Mouse (Mus musculus): ENCODE data around the gene Zfp429. TPM values are rescaled to one million over a fixed set of nuclear protein-coding genes. Genes with fewer than 3 reads are reported as not detected.
"Not testable (repeated sequence)": the region's sequence is repeated elsewhere in the genome, so short reads cannot be mapped to it uniquely, and the experiment has no call there.

Zfp429 gene
- polyA plus RNA-seq, 1 experiment from 2014 or later = 2.9 TPM

GRCm38 (mm10) chr13:67375050-67375911 is 24.3 kb downstream of the Zfp429 start, which contains the start of the genes Gm28041 and Zfp456:
TSS of gene Gm28041 (minus strand) at chr13:67375733.
TSS of gene Zfp456 (minus strand) at chr13:67375810.
- peak; percentile 78; the same call in 1 of the 2 replicates for ATAC-seq (ENCODE audit: extremely low read depth, insufficient number of reproducible peaks, low FRiP score, low TSS enrichment)
- H3K9me3 ChIP-seq; H3K4me1 ChIP-seq; H3K27me3 ChIP-seq (replicated peaks); H3K36me3 ChIP-seq; H3K27ac ChIP-seq (replicated peaks): not testable (repeated sequence)
- peak within 1 kb of the TSS; percentile 70 for H3K9ac ChIP-seq
- 13% methylated on average over 15 of the region's 15 CpGs for WGBS
- peak within 1 kb of the TSS; percentile 58 for H3K4me3 ChIP-seq
- peak within 1 kb of the TSS; percentile 68 for H3K4me2 ChIP-seq

DNA sequence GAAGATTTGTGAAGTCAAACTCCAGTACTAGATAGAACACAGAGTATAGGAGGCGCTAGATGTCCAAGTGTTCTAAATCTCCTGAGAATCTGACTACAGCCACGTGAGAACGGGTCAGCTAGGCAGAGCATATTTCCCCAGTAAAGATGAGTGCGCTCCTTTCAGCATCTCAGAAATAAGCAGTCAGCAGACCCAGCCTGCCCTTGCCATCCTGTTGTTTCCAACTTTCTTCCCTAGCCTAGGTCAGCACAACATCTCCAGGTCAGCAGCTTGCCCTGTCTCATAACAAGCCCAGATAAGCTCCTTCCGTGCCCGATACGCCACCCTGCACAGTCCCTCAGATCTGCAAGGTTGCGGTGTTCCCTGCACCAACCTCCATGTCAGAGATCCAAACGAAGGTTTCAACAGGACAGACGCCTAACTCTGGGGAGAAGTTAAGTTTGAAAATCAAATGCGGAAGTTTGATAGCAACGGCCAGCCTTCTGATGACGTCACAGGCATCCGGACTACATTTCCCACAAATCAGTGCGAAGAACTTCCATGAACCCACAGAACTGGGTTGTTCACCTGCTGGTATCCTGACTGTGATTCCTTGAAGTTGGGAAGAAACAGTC is 39.4 kb downstream of the Zfp429 start, which contains the start of the genes Gm28044 and Zfp953:
Gene Gm28044 (minus strand): TSS at position 406 of the 614 bp plus-strand sequence.
Gene Zfp953 (minus strand): TSS at position 475 of the 614 bp plus-strand sequence.
- peak within 1 kb of the TSS; percentile 71 for H3K4me3 ChIP-seq
- peaks cover 13% of the 10 kb centered on the region for H3K4me1 ChIP-seq
- H3K9me3 ChIP-seq = no peaks in the 10 kb centered on the region
- peak within 1 kb of the TSS; percentile 72 for H3K4me2 ChIP-seq
- H3K36me3 ChIP-seq = no peaks in the 10 kb centered on the region
- peak; percentile 76 for ATAC-seq (ENCODE audit: extremely low read depth, insufficient number of reproducible peaks, low FRiP score, low TSS enrichment)
- WGBS = under 1% methylated on average over 15 of the region's 15 CpGs
- peak within 1 kb of the TSS; percentile 55; the same call in 1 of the 2 replicates for H3K27ac ChIP-seq (replicated peaks)
- H3K27me3 ChIP-seq (replicated peaks) = no peaks in the 10 kb centered on the region
- peak within 1 kb of the TSS; percentile 84 for H3K9ac ChIP-seq

DNA sequence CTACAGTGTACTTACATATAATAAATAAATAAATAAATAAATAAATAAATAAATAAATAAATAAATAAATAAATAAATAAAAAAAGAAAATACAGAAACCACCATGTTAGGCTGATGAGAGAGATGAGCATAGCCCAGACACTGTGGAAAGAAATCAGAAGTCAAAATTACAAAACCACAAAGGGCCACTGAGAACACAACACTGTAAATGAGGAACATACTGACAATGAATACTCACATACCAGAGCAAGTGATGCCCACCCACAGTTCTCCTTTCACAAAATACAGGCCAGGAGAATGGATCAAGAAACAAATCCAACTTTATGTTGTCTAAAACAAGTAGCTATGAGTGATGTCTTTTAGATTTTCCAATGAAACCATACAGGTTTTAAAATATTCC is 47.8 kb downstream of the Zfp429 start:
- H3K4me2 ChIP-seq = no peak overlapping the region
- no peak overlapping the region for H3K4me3 ChIP-seq
- ATAC-seq (ENCODE audit: extremely low read depth, insufficient number of reproducible peaks, low FRiP score, low TSS enrichment) = no peak
- no peaks in the 10 kb centered on the region for H3K27me3 ChIP-seq (replicated peaks)
- peaks cover under 1% of the 10 kb centered on the region; the same call in 1 of the 2 replicates for H3K36me3 ChIP-seq
- no peak overlapping the region for H3K9ac ChIP-seq
- no peaks in the 10 kb centered on the region for H3K4me1 ChIP-seq
- no peaks in the 10 kb centered on the region for H3K9me3 ChIP-seq
- H3K27ac ChIP-seq (replicated peaks) = no peak overlapping the region

DNA sequence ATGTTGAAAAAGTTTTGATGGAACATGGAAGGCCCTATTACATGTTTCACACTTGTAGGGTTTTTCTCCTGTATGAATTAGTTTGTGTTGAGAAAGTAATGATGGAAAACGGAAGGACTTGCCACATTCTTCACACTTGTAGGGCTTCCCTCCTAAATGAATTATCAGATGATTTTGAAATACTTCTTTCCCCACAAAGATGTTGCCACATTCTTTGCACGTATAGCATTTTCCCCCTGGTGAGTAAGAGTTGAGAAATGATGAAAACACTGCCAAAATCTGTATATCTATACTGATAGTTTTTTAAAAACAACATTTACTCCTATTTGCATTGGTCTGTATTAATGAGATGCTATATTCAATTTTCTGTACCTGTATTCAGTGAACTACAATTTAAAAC is 56.2 kb downstream of the Zfp429 start:
- ATAC-seq (ENCODE audit: extremely low read depth, insufficient number of reproducible peaks, low FRiP score, low TSS enrichment) = no peak
- H3K36me3 ChIP-seq = peaks cover 53% of the 10 kb centered on the region
- H3K4me2 ChIP-seq = no peak overlapping the region
- H3K4me3 ChIP-seq = no peak overlapping the region
- H3K27ac ChIP-seq (replicated peaks) = no peak overlapping the region
- WGBS = 82% methylated on average over 2 of the region's 2 CpGs
- no peaks in the 10 kb centered on the region for H3K4me1 ChIP-seq
- no peaks in the 10 kb centered on the region for H3K9me3 ChIP-seq
- no peak overlapping the region for H3K9ac ChIP-seq
- no peaks in the 10 kb centered on the region for H3K27me3 ChIP-seq (replicated peaks)

Other genes starting within 250 kb of the Zfp429 start
- 4.6 and 6.1 TPM in 2 replicates for gene Rsl1, start 226.6 kb downstream of the Zfp429 start, polyA plus RNA-seq (2015; fragmentation: Nextera tagmentation; extraction: Ambion mirVana)
- 0.94 and 1.2 TPM in 2 replicates for gene Zfp455, start 205.3 kb downstream of the Zfp429 start, polyA plus RNA-seq (2015; fragmentation: Nextera tagmentation; extraction: Ambion mirVana)
- gene Zfp458, start 121.4 kb downstream of the Zfp429 start, polyA plus RNA-seq (2015; fragmentation: Nextera tagmentation; extraction: Ambion mirVana) = 0.84 and 1.4 TPM in 2 replicates
- gene Zfp457, start 93.3 kb downstream of the Zfp429 start, polyA plus RNA-seq (2015; fragmentation: Nextera tagmentation; extraction: Ambion mirVana) = 0.74 and 1.2 TPM in 2 replicates
- 1.6 TPM in 2 replicates for gene Zfp595, start 67.2 kb downstream of the Zfp429 start, polyA plus RNA-seq (2015; fragmentation: Nextera tagmentation; extraction: Ambion mirVana)
- 0.39 and 0.49 TPM in 2 replicates for gene Gm28044, start 39.3 kb downstream of the Zfp429 start, polyA plus RNA-seq (2015; fragmentation: Nextera tagmentation; extraction: Ambion mirVana)
- gene Zfp953, start 39.2 kb downstream of the Zfp429 start, polyA plus RNA-seq (2015; fragmentation: Nextera tagmentation; extraction: Ambion mirVana) = 0.56 and 0.69 TPM in 2 replicates
- 0.45 and 0.62 TPM in 2 replicates for gene Gm28041, start 24.1 kb downstream of the Zfp429 start, polyA plus RNA-seq (2015; fragmentation: Nextera tagmentation; extraction: Ambion mirVana)
- gene Zfp456, start 24.0 kb downstream of the Zfp429 start, polyA plus RNA-seq (2015; fragmentation: Nextera tagmentation; extraction: Ambion mirVana) = 1.0 and 1.2 TPM in 2 replicates
- 0.28 and 0.31 TPM in 2 replicates for gene Zfp459, start 21.6 kb upstream of the Zfp429 start, polyA plus RNA-seq (2015; fragmentation: Nextera tagmentation; extraction: Ambion mirVana)
- gene Zfp874a, start 51.8 kb upstream of the Zfp429 start, polyA plus RNA-seq (2015; fragmentation: Nextera tagmentation; extraction: Ambion mirVana) = 4.5 and 4.9 TPM in 2 replicates
- gene Zfp874b, start 84.4 kb upstream of the Zfp429 start, polyA plus RNA-seq (2015; fragmentation: Nextera tagmentation; extraction: Ambion mirVana) = 1.8 and 2.4 TPM in 2 replicates
- gene Zfp58, start 100.7 kb upstream of the Zfp429 start, polyA plus RNA-seq (2015; fragmentation: Nextera tagmentation; extraction: Ambion mirVana) = 8.1 and 8.6 TPM in 2 replicates
- gene Gm26965, start 126.3 kb upstream of the Zfp429 start, polyA plus RNA-seq (2015; fragmentation: Nextera tagmentation; extraction: Ambion mirVana) = not detected in 2 replicates
- gene Zfp87, start 126.4 kb upstream of the Zfp429 start, polyA plus RNA-seq (2015; fragmentation: Nextera tagmentation; extraction: Ambion mirVana) = 13.3 and 15.4 TPM in 2 replicates
- gene Zfp748, start 154.0 kb upstream of the Zfp429 start, polyA plus RNA-seq (2015; fragmentation: Nextera tagmentation; extraction: Ambion mirVana) = 5.7 and 7.3 TPM in 2 replicates
- 2.1 and 2.3 TPM in 2 replicates for gene Zfp729b, start 209.9 kb upstream of the Zfp429 start, polyA plus RNA-seq (2015; fragmentation: Nextera tagmentation; extraction: Ambion mirVana)
- gene Gm49345, start 237.9 kb upstream of the Zfp429 start, polyA plus RNA-seq (2015; fragmentation: Nextera tagmentation; extraction: Ambion mirVana) = 0.29 TPM in 1 of 2 replicates, not detected in the other
- gene Zfp729a, start 238.0 kb upstream of the Zfp429 start, polyA plus RNA-seq (2015; fragmentation: Nextera tagmentation; extraction: Ambion mirVana) = 1.1 and 1.8 TPM in 2 replicates

Measured in heart, embryonic 13.5 days (tissue).